Mouse (Mus musculus): ENCODE measurements around the gene Il6st.

- TF ChIP-seq ZNF384 (IDR thresholded peaks at IDR 0.05; ENCODE audit: low read depth, low read length) (no peak), CHD2 (IDR thresholded peaks at IDR 0.05; ENCODE audit: low read depth, low read length) (no peak)
Measured at GRCm38 (mm10) chr13:112486236-112486635, 22.4 kb downstream of the Il6st start.

Data from ES-E14 (cell line).